Mouse (Mus musculus) cerebellum, adult 2 months (tissue): Measurements from ENCODE around the gene Mzt1. TPM values are rescaled to one million over a fixed set of nuclear protein-coding genes. Genes with fewer than 3 reads are reported as not detected.
A peak's percentile ranks its signal among the peaks of the same experiment; 100 is the strongest.
"Not testable (repeated sequence)": the region's sequence is repeated elsewhere in the genome, so short reads cannot be mapped to it uniquely, and the experiment has no call there.

Experiments used
- DNase-seq, 2 experiments: peaks; one replicate each; pipeline ENCODE4 v3.0.0; 2021
- H3K27ac ChIP-seq: fragments of 200-500 bp; 2 replicates; pipeline ENCODE4 v1.5.1; 2012; ENCODE audit warnings: low read length, control low read depth, inconsistent platforms; ENCODE audit not compliant: insufficient read depth
- H3K27me3 ChIP-seq: fragments of 200-500 bp; 2 replicates; pipeline ENCODE4 v1.6.1; 2012; ENCODE audit warnings: inconsistent platforms, mild to moderate bottlenecking, low read length, moderate library complexity; ENCODE audit not compliant: control insufficient read depth, insufficient read depth
- H3K4me1 ChIP-seq: fragments of 200-500 bp; 2 replicates; pipeline ENCODE4 v1.6.1; 2011; ENCODE audit warnings: low read length; ENCODE audit not compliant: control insufficient read depth, insufficient read depth
- H3K4me3 ChIP-seq: fragments of 200-500 bp; replicated peaks from 2 replicates; pipeline ENCODE3; 2011; ENCODE audit warnings: mild to moderate bottlenecking, low read depth, low read length, control low read depth; ENCODE audit not compliant: insufficient read depth
- CTCF ChIP-seq: fragments of 200-500 bp; IDR thresholded peaks from 2 replicates; pipeline ENCODE4 v1.5.1; 2011; ENCODE audit warnings: low read depth, mild to moderate bottlenecking, control low read depth, low read length, moderate library complexity, borderline replicate concordance; ENCODE audit not compliant: insufficient read depth
- POLR2A ChIP-seq: fragments of 200-500 bp; IDR thresholded peaks from 2 replicates; pipeline ENCODE4 v1.6.1; 2011; ENCODE audit warnings: low read length, control low read depth, borderline replicate concordance; ENCODE audit not compliant: insufficient read depth
- WGBS: fragments of 180-500 bp; shearing (Covaris S2); methylation state at CpG from one replicate; pipeline ENCODE4 v1.1.7; 2018; 5-methylcytosine and 5-hydroxymethylcytosine counted together
- polyA plus RNA-seq: library from polyadenylated mRNA; depleted of rRNA; stranded (reverse); fragments of >200 nt; gene quantifications from 2 replicates; pipeline ENCODE4 v1.2.3, GENCODE M21; 2012

Gene Mzt1
- polyA plus RNA-seq, 1 experiment = 60.9 TPM

GRCm38 (mm10) chr14:99045378-99046030, 430 bp downstream of the Mzt1 start:
- Histone ChIP-seq H3K4me1 (peaks cover 8% of the 10 kb centered on the region), H3K4me3 (peak overlapping the region; percentile 80), H3K27ac (peak overlapping the region; percentile 45), H3K27me3 (no peaks in the 10 kb centered on the region)
- under 1% methylated on average over 70 of the region's 70 CpGs for WGBS
- TF ChIP-seq POLR2A (no peak; the same call in 1 of the 2 replicates), CTCF (no peak)
- DNase-seq = no peak

- peak overlapping the region; percentile 2 for H3K4me3 ChIP-seq
- no peak overlapping the region for H3K27ac ChIP-seq
- peaks cover 8% of the 10 kb centered on the region for H3K4me1 ChIP-seq
- H3K27me3 ChIP-seq = no peaks in the 10 kb centered on the region
- no peak for TF ChIP-seq POLR2A
- no peak for TF ChIP-seq CTCF
- DNase-seq = no peak
- WGBS = 10% methylated on average over 5 of the region's 5 CpGs
Observed at GRCm38 (mm10) chr14:99044718-99045117, 1.2 kb downstream of the Mzt1 start.

GRCm38 (mm10) chr14:99044096-99044495, 1.8 kb downstream of the Mzt1 start:
- WGBS = 13% methylated on average over 10 of the region's 10 CpGs
- Histone ChIP-seq H3K27ac (no peak overlapping the region), H3K4me1 (peaks cover 8% of the 10 kb centered on the region), H3K4me3 (peak overlapping the region; percentile 10), H3K27me3 (no peaks in the 10 kb centered on the region)
- DNase-seq = peak in 1 of 2 experiments; percentile 30
- TF ChIP-seq CTCF (no peak), POLR2A (no peak)

- TF ChIP-seq CTCF (no peak), POLR2A (no peak)
- no peak for DNase-seq
Observed at GRCm38 (mm10) chr14:99043499-99043898, 2.4 kb downstream of the Mzt1 start.

GRCm38 (mm10) chr14:99041416-99041815, 4.5 kb downstream of the Mzt1 start:
- no peak for DNase-seq
- Histone ChIP-seq H3K4me3 (no peak overlapping the region), H3K27me3 (no peaks in the 10 kb centered on the region), H3K4me1 (peaks cover 8% of the 10 kb centered on the region), H3K27ac (no peak overlapping the region)
- no peak for TF ChIP-seq POLR2A
- no peak for TF ChIP-seq CTCF
- 66% methylated on average over 4 of the region's 4 CpGs for WGBS

More at GRCm38 (mm10) chr14:99043499-99043898, 2.4 kb downstream of the Mzt1 start:
- Histone ChIP-seq H3K27me3 (no peaks in the 10 kb centered on the region), H3K4me1 (peaks cover 8% of the 10 kb centered on the region), H3K4me3 (no peak overlapping the region), H3K27ac (no peak overlapping the region)
- 47% methylated on average over 1 of the region's 1 CpGs for WGBS

- not testable (repeated sequence) for H3K27ac ChIP-seq, H3K27me3 ChIP-seq, H3K4me3 ChIP-seq, DNase-seq, H3K4me1 ChIP-seq
- 59% methylated on average over 5 of the region's 5 CpGs for WGBS
Observed at GRCm38 (mm10) chr14:99039308-99039707, 6.6 kb downstream of the Mzt1 start.

GRCm38 (mm10) chr14:99037703-99038102, 8.2 kb downstream of the Mzt1 start:
- no peaks in the 10 kb centered on the region for H3K27me3 ChIP-seq
- no peaks in the 10 kb centered on the region for H3K4me1 ChIP-seq
- no peak overlapping the region for H3K27ac ChIP-seq
- TF ChIP-seq CTCF (no peak), POLR2A (no peak)
- no peak for DNase-seq
- WGBS = 86% methylated on average over 2 of the region's 2 CpGs
- H3K4me3 ChIP-seq = no peak overlapping the region

- Histone ChIP-seq H3K27me3 (no peaks in the 10 kb centered on the region), H3K4me1 (no peaks in the 10 kb centered on the region), H3K4me3 (no peak overlapping the region), H3K27ac (no peak overlapping the region)
- no peak for DNase-seq
- 81% methylated on average over 4 of the region's 4 CpGs for WGBS
- no peak for TF ChIP-seq CTCF
- no peak for TF ChIP-seq POLR2A
Observed at GRCm38 (mm10) chr14:99036039-99036438, 9.9 kb downstream of the Mzt1 start.

- H3K27me3 ChIP-seq, H3K4me3 ChIP-seq, H3K4me1 ChIP-seq, DNase-seq, H3K27ac ChIP-seq: not testable (repeated sequence)
- 89% methylated on average over 8 of the region's 8 CpGs for WGBS
Observed at GRCm38 (mm10) chr14:99034851-99035250, 11.1 kb downstream of the Mzt1 start.
